Mouse (Mus musculus) midbrain, embryonic 11.5 days (tissue): ENCODE data around the gene Enthd1. TPM values are rescaled to one million over a fixed set of nuclear protein-coding genes. Genes with fewer than 3 reads are reported as not detected.

ENCODE experiments used
- ATAC-seq: fragments of 200-750 bp; cut with Nextera tagmentation; 2 replicates; pipeline ENCODE4 v1.8.0; 2017; ENCODE audit warnings: moderate TSS enrichment, moderate library complexity; ENCODE audit not compliant: low FRiP score
- DNase-seq: peaks from one replicate; pipeline ENCODE4 v3.0.0; 2015; ENCODE audit warnings: low spot score; ENCODE audit errors: missing footprints
- H3K27ac ChIP-seq: fragments of 300-500 bp; sonication (generic); 2 replicates; pipeline ENCODE4 v1.5.1; 2014; ENCODE audit warnings: low read depth, low read length
- H3K27me3 ChIP-seq: fragments of 300-500 bp; sonication (generic); 2 replicates; pipeline ENCODE4 v1.6.1; 2014; ENCODE audit warnings: mild to moderate bottlenecking, low read length, moderate library complexity, mixed read lengths; ENCODE audit not compliant: control insufficient read depth, insufficient read depth
- H3K36me3 ChIP-seq: fragments of 300-500 bp; sonication (generic); 2 replicates; pipeline ENCODE4 v1.6.1; 2014; ENCODE audit warnings: mild to moderate bottlenecking, low read length, moderate library complexity, mixed read lengths; ENCODE audit not compliant: control insufficient read depth, insufficient read depth
- H3K4me1 ChIP-seq: fragments of 300-500 bp; sonication (generic); 2 replicates; pipeline ENCODE4 v1.6.1; 2014; ENCODE audit warnings: low read length; ENCODE audit not compliant: control insufficient read depth, insufficient read depth
- H3K4me2 ChIP-seq: fragments of 300-500 bp; sonication (generic); 2 replicates; pipeline ENCODE4 v1.6.1; 2014; ENCODE audit warnings: mild to moderate bottlenecking, moderate library complexity
- H3K4me3 ChIP-seq: fragments of 300-500 bp; sonication (generic); 2 replicates; pipeline ENCODE4 v1.5.1; 2014; ENCODE audit warnings: low read depth, low read length
- H3K9ac ChIP-seq: fragments of 300-500 bp; sonication (generic); 2 replicates; pipeline ENCODE4 v1.6.1; 2014; ENCODE audit warnings: low read length
- H3K9me3 ChIP-seq: fragments of 300-500 bp; sonication (generic); 2 replicates; pipeline ENCODE4 v1.6.1; 2016; ENCODE audit warnings: low read length; ENCODE audit not compliant: control insufficient read depth
- WGBS: fragments of 180-500 bp; shearing (Covaris S2); extraction: QIAGEN DNeasy Blood & Tissue Kit; methylation state at CpG from one replicate; pipeline ENCODE4 v1.1.7; 2014; 5-methylcytosine and 5-hydroxymethylcytosine counted together
- polyA plus RNA-seq: library from polyadenylated mRNA; unstranded; fragments of >200 nt; fragmentation: Nextera tagmentation; extraction: Ambion mirVana; gene quantifications from 2 replicates; pipeline ENCODE4 v1.2.1, GENCODE M21; 2014

The Enthd1 gene
- polyA plus RNA-seq, 1 experiment from 2014 or later, result not detected

DNA sequence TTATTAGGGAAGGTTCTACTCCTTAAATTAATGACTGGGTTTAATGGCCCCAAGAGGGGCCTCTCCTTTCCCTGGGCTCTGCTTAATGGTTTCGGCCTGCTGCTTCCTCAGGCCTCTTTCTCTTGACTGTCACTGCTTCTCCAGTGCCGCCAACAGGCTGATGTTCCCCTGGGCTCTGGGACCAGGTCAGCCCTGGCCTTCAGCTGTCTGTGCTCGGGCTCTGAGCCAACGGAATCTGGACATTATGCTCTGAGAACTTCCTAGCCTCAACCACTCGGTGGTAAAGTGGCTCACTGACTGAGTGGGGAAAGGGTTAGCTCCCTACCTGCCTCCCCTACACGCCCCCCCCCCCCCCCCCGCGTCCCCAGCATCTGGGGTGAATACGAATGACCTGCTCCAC lies 147.9 kb downstream of the Enthd1 start:
- H3K27ac ChIP-seq, result no peak overlapping the region
- no peaks in the 10 kb centered on the region for H3K36me3 ChIP-seq
- H3K4me2 ChIP-seq, result no peak overlapping the region
- ATAC-seq (no peak), DNase-seq (no peak)
- no peak overlapping the region for H3K9ac ChIP-seq
- WGBS, result 83% methylated on average over 6 of the region's 9 CpGs
- no peaks in the 10 kb centered on the region for H3K9me3 ChIP-seq
- H3K4me1 ChIP-seq, result no peaks in the 10 kb centered on the region
- no peaks in the 10 kb centered on the region for H3K27me3 ChIP-seq
- H3K4me3 ChIP-seq, result no peak overlapping the region

DNA sequence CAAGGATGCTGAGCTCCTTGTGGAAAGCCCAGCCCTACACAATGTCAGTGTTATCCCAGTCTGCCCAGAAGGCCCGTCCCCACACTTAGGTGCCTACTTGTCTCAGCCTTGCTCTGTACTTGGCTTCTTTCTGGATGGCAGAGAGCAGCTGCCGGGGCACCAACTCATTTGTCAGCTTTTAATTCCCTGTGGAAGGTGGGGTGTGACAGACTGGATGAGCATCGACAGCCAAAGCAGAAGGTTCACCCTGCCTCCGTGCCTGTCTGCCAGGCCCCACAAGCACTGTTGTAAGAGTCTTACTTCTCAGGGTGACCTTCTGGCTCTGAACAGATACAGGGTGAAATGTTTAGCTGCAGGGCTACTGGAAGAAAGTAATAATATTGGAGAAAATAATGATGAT lies 149.8 kb downstream of the Enthd1 start:
- 86% methylated on average over 4 of the region's 4 CpGs for WGBS
- Histone ChIP-seq H3K36me3 (no peaks in the 10 kb centered on the region), H3K27me3 (no peaks in the 10 kb centered on the region), H3K4me1 (no peaks in the 10 kb centered on the region), H3K4me3 (no peak overlapping the region), H3K4me2 (no peak overlapping the region), H3K9ac (no peak overlapping the region), H3K9me3 (no peaks in the 10 kb centered on the region), H3K27ac (no peak overlapping the region)
- no peak for ATAC-seq
- DNase-seq, result peak; percentile 61

DNA sequence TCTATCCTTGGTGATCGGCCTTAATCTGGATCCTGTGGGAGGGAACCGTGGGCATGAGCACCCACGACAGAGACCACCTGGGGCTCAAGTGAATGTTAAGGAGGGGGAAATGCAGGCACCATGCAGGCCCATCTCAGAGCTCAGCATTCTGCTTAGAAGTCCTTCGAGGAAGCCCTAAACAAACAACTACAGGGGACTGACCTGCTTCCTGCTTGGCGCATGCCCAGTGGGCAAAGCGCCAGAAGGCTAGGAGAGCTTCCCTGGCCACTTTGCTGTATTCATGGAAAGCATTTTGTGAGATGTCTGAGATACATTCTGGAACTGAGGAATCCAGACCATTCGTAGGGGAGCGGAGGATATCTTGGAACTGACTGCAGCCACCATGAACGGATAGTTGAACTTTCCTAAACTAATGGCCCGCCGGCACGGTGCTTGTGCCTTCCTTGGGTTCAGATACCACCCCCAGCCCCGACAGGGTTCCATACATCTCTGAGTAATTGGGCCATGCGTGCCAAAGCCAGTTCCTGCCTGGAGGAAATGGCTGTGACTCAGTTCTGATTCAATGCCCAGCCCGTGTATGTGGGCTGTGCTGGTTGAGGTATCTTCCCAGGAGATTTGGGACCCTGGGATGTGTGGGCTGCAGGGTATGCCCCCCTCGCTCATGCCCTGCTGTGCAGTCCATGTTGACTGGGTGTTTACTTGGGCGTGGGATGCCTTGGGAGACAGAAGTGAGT lies 150.8 kb downstream of the Enthd1 start:
- Histone ChIP-seq H3K4me3 (no peak overlapping the region), H3K27ac (no peak overlapping the region), H3K4me2 (no peak overlapping the region), H3K9ac (no peak overlapping the region), H3K36me3 (no peaks in the 10 kb centered on the region), H3K4me1 (no peaks in the 10 kb centered on the region), H3K27me3 (no peaks in the 10 kb centered on the region), H3K9me3 (no peaks in the 10 kb centered on the region)
- ATAC-seq, result no peak
- 90% methylated on average over 17 of the region's 17 CpGs for WGBS
- peak; percentile 6 for DNase-seq

DNA sequence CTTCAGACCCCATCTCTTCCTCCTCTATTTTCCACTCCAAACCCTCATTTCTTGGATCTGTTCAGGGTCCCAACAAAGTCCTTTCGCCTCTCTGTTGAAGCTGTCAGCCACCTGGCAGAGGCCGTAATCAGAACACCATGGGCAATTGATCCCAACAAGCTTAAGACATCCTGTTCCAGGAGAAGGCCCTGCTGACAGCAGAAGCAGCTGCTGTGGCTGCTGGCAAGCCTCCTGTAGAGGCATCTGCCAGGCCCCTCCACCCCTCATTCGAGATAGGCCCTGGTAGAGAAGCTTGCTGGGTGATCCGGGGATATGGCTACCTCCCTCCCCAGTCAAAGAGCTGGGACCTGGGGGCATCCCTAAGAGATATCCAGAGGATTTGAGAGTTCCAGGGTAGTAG lies 151.9 kb downstream of the Enthd1 start:
- Histone ChIP-seq H3K36me3 (no peaks in the 10 kb centered on the region), H3K27ac (no peak overlapping the region), H3K4me2 (no peak overlapping the region), H3K27me3 (no peaks in the 10 kb centered on the region), H3K4me1 (no peaks in the 10 kb centered on the region), H3K4me3 (no peak overlapping the region), H3K9ac (no peak overlapping the region), H3K9me3 (no peaks in the 10 kb centered on the region)
- DNase-seq, result peak; percentile 6
- WGBS, result 84% methylated on average over 4 of the region's 4 CpGs
- no peak for ATAC-seq

DNA sequence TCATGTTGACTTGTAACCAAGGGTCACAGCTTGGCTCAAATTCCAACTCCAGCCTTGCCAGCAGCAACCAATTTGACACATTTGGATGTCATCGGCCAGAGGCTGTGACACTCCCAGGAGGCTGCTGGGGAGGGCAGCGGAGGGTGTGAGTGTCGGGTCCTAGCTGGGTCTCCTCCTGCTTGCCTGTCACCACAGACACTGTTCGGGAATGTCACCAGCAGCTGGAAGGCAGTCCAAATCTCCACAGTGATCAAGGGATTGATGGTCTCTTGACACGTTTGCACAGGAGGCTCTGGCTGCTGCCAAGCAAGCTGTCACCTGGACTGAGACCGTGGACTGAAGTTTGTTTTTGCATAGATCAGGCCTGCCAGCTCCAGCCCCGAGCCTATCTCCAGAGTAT lies 154.3 kb downstream of the Enthd1 start:
- no peak for ATAC-seq

DNA sequence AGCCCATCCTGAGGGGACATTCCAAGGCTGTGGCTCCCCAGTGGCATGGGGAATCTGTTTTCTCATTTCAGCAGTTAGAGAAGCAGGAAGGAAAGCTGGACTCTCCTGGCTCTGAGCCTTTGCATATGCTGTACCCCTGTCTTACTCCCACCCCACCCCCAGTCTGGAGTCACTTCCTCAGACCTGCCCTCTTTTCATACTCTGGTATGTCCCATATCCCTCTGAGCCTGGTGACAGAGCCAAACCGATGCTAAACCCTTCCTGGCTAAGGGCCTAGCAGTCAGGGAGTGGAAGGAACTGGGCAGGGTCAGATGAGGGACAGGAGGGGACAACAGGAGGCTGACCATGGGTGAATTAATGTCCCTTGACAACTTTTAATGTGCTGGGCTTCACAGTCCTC lies 157.1 kb downstream of the Enthd1 start:
- peak; percentile 59 for DNase-seq
- Histone ChIP-seq H3K4me2 (no peak overlapping the region), H3K9me3 (no peaks in the 10 kb centered on the region), H3K4me1 (no peaks in the 10 kb centered on the region), H3K9ac (no peak overlapping the region), H3K27ac (no peak overlapping the region), H3K4me3 (no peak overlapping the region), H3K27me3 (no peaks in the 10 kb centered on the region), H3K36me3 (no peaks in the 10 kb centered on the region)
- no peak for ATAC-seq
- WGBS, result 55% methylated on average over 1 of the region's 1 CpGs

More for the DNA sequence above, 154.3 kb downstream of the Enthd1 start:
- Histone ChIP-seq H3K4me3 (no peak overlapping the region), H3K9ac (no peak overlapping the region), H3K27ac (no peak overlapping the region), H3K27me3 (no peaks in the 10 kb centered on the region), H3K4me2 (no peak overlapping the region), H3K36me3 (no peaks in the 10 kb centered on the region), H3K4me1 (no peaks in the 10 kb centered on the region), H3K9me3 (no peaks in the 10 kb centered on the region)
- 73% methylated on average over 7 of the region's 7 CpGs for WGBS
- DNase-seq, result no peak

Other genes starting within 250 kb of the Enthd1 start
- 4.9 and 5.0 TPM in 2 replicates for gene Grap2, start 7.4 kb upstream of the Enthd1 start, polyA plus RNA-seq
- 0.12 and 0.16 TPM in 2 replicates for gene Fam83f, start 106.7 kb upstream of the Enthd1 start, polyA plus RNA-seq
- gene Tnrc6b, start 146.2 kb upstream of the Enthd1 start, polyA plus RNA-seq, result 14.7 and 17.0 TPM in 2 replicates